ENCODE assay signal across 9 mouse cellular contexts in genomic region chr11:83293182-83293581, GRCm38 (mm10). TPM values are rescaled to one million over a fixed set of nuclear protein-coding genes. Genes with fewer than 3 reads are reported as not detected.
DNase-seq lines count a peak whose midpoint lies in the region; ATAC-seq and TF ChIP-seq lines count a peak whose summit lies in the region.
"Had no signal": no experiment of that assay in that cellular context is flagged by ENCODE, and none has a peak within 500 bp of the region (broad histone marks: within the 10 kb centered on the region; RNA-seq: fewer than 3 reads in every experiment).

No protein-coding gene starts in this region.

- no peak overlapping the region for H3K27ac ChIP-seq in lung, embryonic 15.5 days
- no peak overlapping the region for H3K27ac ChIP-seq in forebrain, embryonic 13.5 days
- no peak overlapping the region for H3K27ac ChIP-seq in limb, embryonic 13.5 days
- H3K27ac ChIP-seq in stomach, embryonic 14.5 days (ENCODE audit: low read length), result no peak overlapping the region

- no peak for TF ChIP-seq POLR2A in lung, adult 2 months (IDR thresholded peaks at IDR 0.05; ENCODE audit: borderline replicate concordance, extremely low read depth, low read depth, low read length)

- H3K9me3 ChIP-seq in lung, embryonic 15.5 days, result no peaks in the 10 kb centered on the region
- no peaks in the 10 kb centered on the region for H3K9me3 ChIP-seq in forebrain, embryonic 13.5 days (replicated peaks)
- H3K9me3 ChIP-seq in limb, embryonic 13.5 days, result no peaks in the 10 kb centered on the region
- no peaks in the 10 kb centered on the region for H3K9me3 ChIP-seq in stomach, embryonic 14.5 days (ENCODE audit: control insufficient read depth, low read depth, low read length)

- H3K4me3 ChIP-seq in lung, embryonic 15.5 days, result peak overlapping the region; percentile 57
- H3K4me3 ChIP-seq in lung, adult 2 months (replicated peaks; ENCODE audit: extremely low read depth, low read depth, low read length), result no peak overlapping the region
- H3K4me3 ChIP-seq in forebrain, embryonic 13.5 days, result peak overlapping the region; percentile 66
- H3K4me3 ChIP-seq in limb, embryonic 13.5 days, result peak overlapping the region; percentile 72
- peak overlapping the region; percentile 43 for H3K4me3 ChIP-seq in stomach, embryonic 14.5 days (ENCODE audit: low read depth, low read length)

- ATAC-seq in lung, embryonic 15.5 days (ENCODE audit: borderline replicate concordance, extremely low read depth, low FRiP score, low TSS enrichment), result no peak
- ATAC-seq in forebrain, embryonic 13.5 days, result no peak
- ATAC-seq in limb, embryonic 13.5 days (ENCODE audit: low FRiP score, low read depth), result no peak
- no peak for ATAC-seq in stomach, embryonic 14.5 days (ENCODE audit: insufficient number of reproducible peaks, insufficient read depth, low FRiP score, low read depth)

- H3K36me3 ChIP-seq in lung, embryonic 15.5 days, result peaks cover 19% of the 10 kb centered on the region
- peaks cover 18% of the 10 kb centered on the region for H3K36me3 ChIP-seq in forebrain, embryonic 13.5 days (ENCODE audit: poor library complexity, severe bottlenecking)
- peaks cover 27% of the 10 kb centered on the region for H3K36me3 ChIP-seq in limb, embryonic 13.5 days
- H3K36me3 ChIP-seq in stomach, embryonic 14.5 days (ENCODE audit: control insufficient read depth, insufficient read depth, low read length), result peaks cover 11% of the 10 kb centered on the region

- TF ChIP-seq CTCF in lung, adult 2 months (IDR thresholded peaks at IDR 0.05; ENCODE audit: insufficient read depth, low read length), result no peak

- WGBS in lung, embryonic 15.5 days, result 85% methylated on average over 1 of the region's 1 CpGs
- 75% methylated on average over 1 of the region's 1 CpGs for WGBS in lung, adult 2 months
- WGBS in forebrain, embryonic 13.5 days, result 88% methylated on average over 1 of the region's 1 CpGs
- 83% methylated on average over 1 of the region's 1 CpGs for WGBS in limb, embryonic 13.5 days
- WGBS in stomach, embryonic 14.5 days, result 93% methylated on average over 1 of the region's 1 CpGs

- no peaks in the 10 kb centered on the region for H3K27me3 ChIP-seq in lung, embryonic 15.5 days
- H3K27me3 ChIP-seq in forebrain, embryonic 13.5 days, result no peaks in the 10 kb centered on the region
- H3K27me3 ChIP-seq in limb, embryonic 13.5 days, result no peaks in the 10 kb centered on the region
- no peaks in the 10 kb centered on the region for H3K27me3 ChIP-seq in stomach, embryonic 14.5 days (ENCODE audit: control insufficient read depth, insufficient read depth, low read length)

- peak overlapping the region; percentile 65 for H3K9ac ChIP-seq in lung, embryonic 15.5 days
- peak overlapping the region; percentile 74 for H3K9ac ChIP-seq in forebrain, embryonic 13.5 days
- H3K9ac ChIP-seq in limb, embryonic 13.5 days, result peak overlapping the region; percentile 85
- 0 out of 2 replicates have a peak overlapping the region, but pooled peaks have one; percentile 60 for H3K9ac ChIP-seq in stomach, embryonic 14.5 days (replicated peaks; ENCODE audit: low read depth, low read length)

- peaks cover 26% of the 10 kb centered on the region for H3K4me1 ChIP-seq in lung, embryonic 15.5 days
- peaks cover 10% of the 10 kb centered on the region for H3K4me1 ChIP-seq in lung, adult 2 months (ENCODE audit: control insufficient read depth, insufficient read depth, low read length)
- peaks cover 44% of the 10 kb centered on the region for H3K4me1 ChIP-seq in forebrain, embryonic 13.5 days
- peaks cover 38% of the 10 kb centered on the region for H3K4me1 ChIP-seq in limb, embryonic 13.5 days
- peaks cover 18% of the 10 kb centered on the region; the same call in 1 of the 2 replicates for H3K4me1 ChIP-seq in stomach, embryonic 14.5 days (ENCODE audit: control insufficient read depth, insufficient read depth, low read length)

- peak overlapping the region; percentile 61 for H3K4me2 ChIP-seq in lung, embryonic 15.5 days
- peak overlapping the region; percentile 91 for H3K4me2 ChIP-seq in forebrain, embryonic 13.5 days
- H3K4me2 ChIP-seq in limb, embryonic 13.5 days (replicated peaks), result peak overlapping the region; percentile 92
- H3K4me2 ChIP-seq in stomach, embryonic 14.5 days (replicated peaks; ENCODE audit: low read depth, low read length), result peak overlapping the region; percentile 54

- no peak for DNase-seq in lung, adult 2 months
- no peak for DNase-seq in urinary bladder, postnatal 14 days (ENCODE audit: low spot score)
- no peak for DNase-seq in c-Kit-positive CD71-positive TER-119-positive erythroid progenitor cells, embryonic 14.5 days (ENCODE audit: low spot score)
- DNase-seq in ovary, postnatal 10 days (ENCODE audit: low spot score), result no peak
- DNase-seq: adrenal gland, postnatal 25 days had no signal

RNA-seq across cellular contexts. Expression of gene Ap2b1, which starts 5.6 kb away (rescaled TPM):
- polyA plus RNA-seq in lung, embryonic 15.5 days (2015; fragmentation: Nextera tagmentation; extraction: Ambion mirVana), result 53.1 and 55.7 TPM in 2 replicates
- 31.4 and 43.9 TPM in 2 replicates for polyA plus RNA-seq in lung, adult 2 months (2012; rRNA removed)
- polyA plus RNA-seq in forebrain, embryonic 13.5 days (2015; fragmentation: Nextera tagmentation; extraction: Ambion mirVana), result 82.2 and 85.4 TPM in 2 replicates
- polyA plus RNA-seq in limb, embryonic 13.5 days (2015; fragmentation: Nextera tagmentation; extraction: Ambion mirVana), result 51.6 and 57.8 TPM in 2 replicates
- polyA plus RNA-seq in stomach, embryonic 14.5 days (2014; fragmentation: Nextera tagmentation; extraction: Ambion mirVana), result 68.6 and 72.3 TPM in 2 replicates

RNA-seq across cellular contexts. Expression of gene Slfn14, which starts 6.7 kb away (rescaled TPM):
- polyA plus RNA-seq in lung, embryonic 15.5 days (2015; fragmentation: Nextera tagmentation; extraction: Ambion mirVana), result 0.27 and 0.53 TPM in 2 replicates
- 0.02 and 0.17 TPM in 2 replicates for polyA plus RNA-seq in lung, adult 2 months (2012; rRNA removed)
- polyA plus RNA-seq in forebrain, embryonic 13.5 days (2015; fragmentation: Nextera tagmentation; extraction: Ambion mirVana), result 0.04 and 0.14 TPM in 2 replicates
- polyA plus RNA-seq in limb, embryonic 13.5 days (2015; fragmentation: Nextera tagmentation; extraction: Ambion mirVana), result 0.15 and 0.29 TPM in 2 replicates
- polyA plus RNA-seq in stomach, embryonic 14.5 days (2014; fragmentation: Nextera tagmentation; extraction: Ambion mirVana), result 0.14 TPM in 1 of 2 replicates, not detected in the other

RNA-seq across cellular contexts. Expression of gene Pex12, which starts 9.2 kb away (rescaled TPM):
- 12.1 and 12.3 TPM in 2 replicates for polyA plus RNA-seq in lung, embryonic 15.5 days (2015; fragmentation: Nextera tagmentation; extraction: Ambion mirVana)
- 6.5 and 6.7 TPM in 2 replicates for polyA plus RNA-seq in lung, adult 2 months (2012; rRNA removed)
- 17.7 and 18.2 TPM in 2 replicates for polyA plus RNA-seq in forebrain, embryonic 13.5 days (2015; fragmentation: Nextera tagmentation; extraction: Ambion mirVana)
- polyA plus RNA-seq in limb, embryonic 13.5 days (2015; fragmentation: Nextera tagmentation; extraction: Ambion mirVana), result 16.0 and 16.2 TPM in 2 replicates
- 15.9 and 16.7 TPM in 2 replicates for polyA plus RNA-seq in stomach, embryonic 14.5 days (2014; fragmentation: Nextera tagmentation; extraction: Ambion mirVana)
